Mouse (Mus musculus): Measurements from ENCODE around the gene Scin. TPM values are rescaled to one million over a fixed set of nuclear protein-coding genes. Genes with fewer than 3 reads are reported as not detected.

The Scin gene
- polyA plus RNA-seq, 1 experiment = 79.2 TPM

GRCm38 (mm10) chr12:40097449-40097848 is 36.6 kb downstream of the Scin start:
- 0 out of 2 replicates have a peak, but pooled peaks cover 2% of the 10 kb centered on the region for H3K36me3 ChIP-seq (ENCODE audit: control insufficient read depth, insufficient read depth, low read length)
- H3K27ac ChIP-seq (ENCODE audit: insufficient read depth, low read depth, low read length) = no peak overlapping the region
- H3K4me1 ChIP-seq (ENCODE audit: control insufficient read depth, insufficient read depth, insufficient read length, low read length) = peaks cover 2% of the 10 kb centered on the region; the same call in 1 of the 2 replicates
- no peaks in the 10 kb centered on the region for H3K27me3 ChIP-seq (ENCODE audit: control insufficient read depth, insufficient read depth, low read length)
- 35% methylated on average over 4 of the region's 4 CpGs for WGBS
- no peak overlapping the region for H3K4me3 ChIP-seq (ENCODE audit: low read depth, low read length)
- TF ChIP-seq POLR2A (IDR thresholded peaks at IDR 0.05; ENCODE audit: low read depth, low read length) (no peak), CTCF (IDR thresholded peaks at IDR 0.05; ENCODE audit: extremely low read depth, insufficient read length, insufficient replicate concordance, low read depth, low read length) (no peak)

DNA sequence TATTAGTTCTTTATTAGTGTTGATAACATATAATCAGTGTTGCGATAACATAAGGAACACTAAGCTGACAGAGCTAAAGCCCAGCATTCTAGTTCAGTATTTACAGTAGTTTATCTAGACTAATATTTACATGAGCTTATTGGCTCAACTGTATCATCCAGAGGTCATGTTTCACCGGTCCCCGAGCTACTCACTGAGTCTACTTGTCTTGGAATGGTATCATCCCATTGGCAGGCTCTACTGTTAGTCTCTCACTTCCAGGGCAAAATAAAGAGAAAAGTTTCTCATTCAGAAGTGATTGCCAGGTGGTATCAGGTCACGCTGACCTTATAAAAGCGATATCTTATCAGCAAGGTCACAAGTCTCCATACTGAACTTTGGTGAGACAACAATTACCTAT is 37.0 kb downstream of the Scin start:
- no peak for TF ChIP-seq CTCF (IDR thresholded peaks at IDR 0.05; ENCODE audit: extremely low read depth, insufficient read length, insufficient replicate concordance, low read depth, low read length)
- no peak for TF ChIP-seq POLR2A (IDR thresholded peaks at IDR 0.05; ENCODE audit: low read depth, low read length)
- H3K36me3 ChIP-seq (ENCODE audit: control insufficient read depth, insufficient read depth, low read length) = 0 out of 2 replicates have a peak, but pooled peaks cover 2% of the 10 kb centered on the region
- H3K27me3 ChIP-seq (ENCODE audit: control insufficient read depth, insufficient read depth, low read length) = no peaks in the 10 kb centered on the region
- H3K27ac ChIP-seq (ENCODE audit: insufficient read depth, low read depth, low read length) = peak overlapping the region; percentile 17; the same call in 1 of the 2 replicates
- WGBS = 27% methylated on average over 5 of the region's 5 CpGs
- H3K4me1 ChIP-seq (ENCODE audit: control insufficient read depth, insufficient read depth, insufficient read length, low read length) = peaks cover 2% of the 10 kb centered on the region; the same call in 1 of the 2 replicates
- no peak overlapping the region for H3K4me3 ChIP-seq (ENCODE audit: low read depth, low read length)

DNA sequence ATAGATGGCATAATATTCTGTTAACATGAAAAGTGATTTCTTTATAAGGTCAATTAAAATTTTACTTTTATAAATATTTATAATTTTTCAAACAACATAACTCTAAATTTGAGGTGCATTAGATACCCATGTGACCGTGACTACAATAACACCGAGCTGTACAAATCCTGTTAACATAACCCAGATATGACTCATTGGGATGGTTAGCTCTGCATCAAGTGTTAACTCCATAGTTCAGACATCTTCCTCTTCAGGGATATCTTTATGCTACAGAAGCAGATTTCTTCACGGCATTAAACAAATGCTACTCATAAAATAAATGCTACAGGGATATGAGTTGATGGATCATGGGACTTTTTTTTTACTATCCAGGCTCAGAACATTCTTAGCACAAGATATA is 37.6 kb downstream of the Scin start:
- 0 out of 2 replicates have a peak, but pooled peaks cover 2% of the 10 kb centered on the region for H3K36me3 ChIP-seq (ENCODE audit: control insufficient read depth, insufficient read depth, low read length)
- no peaks in the 10 kb centered on the region for H3K27me3 ChIP-seq (ENCODE audit: control insufficient read depth, insufficient read depth, low read length)
- TF ChIP-seq CTCF (IDR thresholded peaks at IDR 0.05; ENCODE audit: extremely low read depth, insufficient read length, insufficient replicate concordance, low read depth, low read length) (no peak), POLR2A (IDR thresholded peaks at IDR 0.05; ENCODE audit: low read depth, low read length) (no peak)
- no peak overlapping the region for H3K27ac ChIP-seq (ENCODE audit: insufficient read depth, low read depth, low read length)
- no peak overlapping the region for H3K4me3 ChIP-seq (ENCODE audit: low read depth, low read length)
- WGBS = 19% methylated on average over 3 of the region's 3 CpGs
- H3K4me1 ChIP-seq (ENCODE audit: control insufficient read depth, insufficient read depth, insufficient read length, low read length) = peaks cover 2% of the 10 kb centered on the region; the same call in 1 of the 2 replicates

- TF ChIP-seq CTCF (IDR thresholded peaks at IDR 0.05; ENCODE audit: extremely low read depth, insufficient read length, insufficient replicate concordance, low read depth, low read length) = no peak
- TF ChIP-seq POLR2A (IDR thresholded peaks at IDR 0.05; ENCODE audit: low read depth, low read length) = no peak
- H3K27ac ChIP-seq (ENCODE audit: insufficient read depth, low read depth, low read length) = no peak overlapping the region
- no peak overlapping the region for H3K4me3 ChIP-seq (ENCODE audit: low read depth, low read length)
- H3K4me1 ChIP-seq (ENCODE audit: control insufficient read depth, insufficient read depth, insufficient read length, low read length) = no peaks in the 10 kb centered on the region
- H3K27me3 ChIP-seq (ENCODE audit: control insufficient read depth, insufficient read depth, low read length) = no peaks in the 10 kb centered on the region
- peaks cover 8% of the 10 kb centered on the region; the same call in 1 of the 2 replicates for H3K36me3 ChIP-seq (ENCODE audit: control insufficient read depth, insufficient read depth, low read length)
- WGBS = 73% methylated on average over 3 of the region's 3 CpGs
Measured at GRCm38 (mm10) chr12:40090017-40090416, 44.0 kb downstream of the Scin start.

DNA sequence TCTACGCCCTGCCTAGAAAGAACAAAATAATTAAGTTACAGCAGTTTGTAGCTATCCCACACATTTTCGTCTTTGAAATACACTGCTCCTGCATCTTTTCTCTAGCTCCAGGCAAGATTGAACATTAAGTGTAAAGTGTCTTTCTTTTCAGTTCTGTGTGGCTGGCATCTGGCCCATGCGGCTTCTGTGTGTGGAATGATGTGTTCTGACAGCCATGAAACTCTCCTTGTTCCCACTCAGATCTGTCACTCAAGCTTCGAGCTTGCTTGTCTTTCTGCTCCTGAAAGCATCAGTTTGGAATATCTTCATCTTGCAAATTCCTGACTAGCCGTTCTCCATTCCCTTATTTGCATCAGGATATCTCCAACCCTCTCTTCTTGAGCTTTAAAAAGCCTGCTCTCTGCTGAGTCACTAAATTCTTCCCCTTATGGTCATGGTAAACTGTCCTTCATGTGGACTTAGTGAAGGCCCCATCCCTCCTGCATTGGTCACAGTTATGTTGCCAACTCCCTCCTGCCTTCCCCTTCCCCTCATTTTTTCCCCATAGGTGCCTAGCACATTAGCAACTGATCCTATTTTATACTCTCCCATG is 48.2 kb downstream of the Scin start:
- Histone ChIP-seq H3K4me3 (ENCODE audit: low read depth, low read length) (no peak overlapping the region), H3K27me3 (ENCODE audit: control insufficient read depth, insufficient read depth, low read length) (no peaks in the 10 kb centered on the region), H3K4me1 (ENCODE audit: control insufficient read depth, insufficient read depth, insufficient read length, low read length) (no peaks in the 10 kb centered on the region), H3K27ac (ENCODE audit: insufficient read depth, low read depth, low read length) (no peak overlapping the region), H3K36me3 (ENCODE audit: control insufficient read depth, insufficient read depth, low read length) (peaks cover 6% of the 10 kb centered on the region; the same call in 1 of the 2 replicates)
- 92% methylated on average over 5 of the region's 5 CpGs for WGBS
- no peak for TF ChIP-seq CTCF (IDR thresholded peaks at IDR 0.05; ENCODE audit: extremely low read depth, insufficient read length, insufficient replicate concordance, low read depth, low read length)
- no peak for TF ChIP-seq POLR2A (IDR thresholded peaks at IDR 0.05; ENCODE audit: low read depth, low read length)

DNA sequence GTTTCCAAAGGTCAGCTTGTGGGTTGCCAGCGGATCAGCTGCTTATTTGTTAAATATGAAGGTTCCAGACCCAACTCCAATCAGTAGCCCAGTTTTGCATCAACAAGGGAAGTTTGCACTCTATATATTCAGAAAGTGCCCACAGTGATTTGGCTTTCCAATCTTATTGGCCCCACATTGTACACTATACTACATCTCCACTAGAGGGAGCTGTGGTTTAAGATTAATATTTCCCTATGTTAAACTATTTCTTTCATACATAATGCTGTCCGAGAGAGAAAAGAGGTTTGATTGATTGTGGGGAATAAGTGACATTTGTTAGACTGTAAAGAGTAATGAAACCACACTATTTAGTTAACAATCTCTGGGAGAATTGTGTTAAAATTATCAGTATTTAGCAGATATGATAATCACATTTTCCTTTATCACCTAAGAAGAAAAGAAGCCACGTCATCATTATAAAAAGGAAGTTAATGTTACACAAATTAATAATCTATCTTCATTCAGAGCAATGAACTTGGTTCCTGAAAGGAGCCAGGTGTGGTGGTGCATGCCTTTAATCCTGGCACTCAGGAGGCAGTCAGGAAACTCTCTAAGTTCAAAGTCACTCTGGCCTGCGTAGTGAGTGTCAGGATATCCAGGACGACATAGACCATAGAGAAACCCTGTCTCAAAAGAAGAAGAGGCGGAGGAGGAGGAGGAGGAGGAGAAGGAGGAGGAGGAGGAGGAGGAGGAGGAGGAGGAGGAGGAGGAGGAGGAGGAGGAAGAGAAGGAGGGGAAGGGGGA is 51.4 kb downstream of the Scin start:
- TF ChIP-seq CTCF (IDR thresholded peaks at IDR 0.05; ENCODE audit: extremely low read depth, insufficient read length, insufficient replicate concordance, low read depth, low read length) = no peak
- no peak for TF ChIP-seq POLR2A (IDR thresholded peaks at IDR 0.05; ENCODE audit: low read depth, low read length)
- no peaks in the 10 kb centered on the region for H3K27me3 ChIP-seq (ENCODE audit: control insufficient read depth, insufficient read depth, low read length)
- 14% methylated on average over 5 of the region's 6 CpGs for WGBS
- no peak overlapping the region for H3K4me3 ChIP-seq (ENCODE audit: low read depth, low read length)
- peaks cover 8% of the 10 kb centered on the region for H3K36me3 ChIP-seq (ENCODE audit: control insufficient read depth, insufficient read depth, low read length)
- H3K4me1 ChIP-seq (ENCODE audit: control insufficient read depth, insufficient read depth, insufficient read length, low read length) = no peaks in the 10 kb centered on the region
- no peak overlapping the region for H3K27ac ChIP-seq (ENCODE audit: insufficient read depth, low read depth, low read length)

- Histone ChIP-seq H3K27me3 (ENCODE audit: control insufficient read depth, insufficient read depth, low read length) (no peaks in the 10 kb centered on the region), H3K4me3 (ENCODE audit: low read depth, low read length) (no peak overlapping the region), H3K4me1 (ENCODE audit: control insufficient read depth, insufficient read depth, insufficient read length, low read length) (no peaks in the 10 kb centered on the region), H3K27ac (ENCODE audit: insufficient read depth, low read depth, low read length) (no peak overlapping the region), H3K36me3 (ENCODE audit: control insufficient read depth, insufficient read depth, low read length) (peaks cover 12% of the 10 kb centered on the region)
- TF ChIP-seq CTCF (IDR thresholded peaks at IDR 0.05; ENCODE audit: extremely low read depth, insufficient read length, insufficient replicate concordance, low read depth, low read length) (no peak), POLR2A (IDR thresholded peaks at IDR 0.05; ENCODE audit: low read depth, low read length) (no peak)
- 66% methylated on average over 5 of the region's 5 CpGs for WGBS
Measured at GRCm38 (mm10) chr12:40082048-40082447, 52.0 kb downstream of the Scin start.
